Mouse (Mus musculus) spleen, adult 2 months (tissue): ENCODE data around the gene Fh1.

Source experiments
- CTCF ChIP-seq: fragments of 200-500 bp; IDR thresholded peaks from 2 replicates; pipeline ENCODE4 v1.5.1; 2011; ENCODE audit warnings: mild to moderate bottlenecking, inconsistent platforms; ENCODE audit not compliant: insufficient read depth, insufficient read length, insufficient replicate concordance; ENCODE audit errors: extremely low read depth
- POLR2A ChIP-seq: fragments of 200-500 bp; IDR thresholded peaks from 2 replicates; pipeline ENCODE4 v1.6.1; 2011; ENCODE audit warnings: low read depth, low read length, inconsistent platforms

- no peak for TF ChIP-seq POLR2A
- no peak for TF ChIP-seq CTCF
Observed at GRCm38 (mm10) chr1:175673563-175674325, 48.3 kb upstream of the Fh1 start.
